Mouse (Mus musculus) liver, embryonic 13.5 days (tissue): Measurements from ENCODE around the gene Gm2431. TPM values are rescaled to one million over a fixed set of nuclear protein-coding genes. Genes with fewer than 3 reads are reported as not detected.

Experiments
- polyA plus RNA-seq: library from polyadenylated mRNA; unstranded; fragments of >200 nt; fragmentation: Nextera tagmentation; extraction: Ambion mirVana; gene quantifications from 2 replicates; pipeline ENCODE4 v1.2.1, GENCODE M21; 2015

The Gm2431 gene
- polyA plus RNA-seq, 1 experiment from 2014 or later = not detected

Other genes starting within 250 kb of the Gm2431 start
- gene Mob2, start 197.3 kb downstream of the Gm2431 start, polyA plus RNA-seq = 62.5 and 64.3 TPM in 2 replicates
- gene Dusp8, start 162.5 kb downstream of the Gm2431 start, polyA plus RNA-seq = 4.4 and 4.6 TPM in 2 replicates
- not detected in 2 replicates for gene Gm45618, start 137.6 kb downstream of the Gm2431 start, polyA plus RNA-seq
- not detected in 2 replicates for gene Gm39115, start 122.3 kb downstream of the Gm2431 start, polyA plus RNA-seq
- not detected in 2 replicates for gene Gm45337, start 113.7 kb downstream of the Gm2431 start, polyA plus RNA-seq
- not detected in 2 replicates for gene Gm29735, start 101.2 kb downstream of the Gm2431 start, polyA plus RNA-seq
- not detected in 2 replicates for gene Gm4553, start 92.6 kb downstream of the Gm2431 start, polyA plus RNA-seq
- not detected in 2 replicates for gene Krtap5-2, start 82.3 kb downstream of the Gm2431 start, polyA plus RNA-seq
- not detected in 2 replicates for gene Gm10153, start 68.0 kb downstream of the Gm2431 start, polyA plus RNA-seq
- gene Krtap5-3, start 57.0 kb downstream of the Gm2431 start, polyA plus RNA-seq = not detected in 2 replicates
- gene Gm7579, start 46.5 kb downstream of the Gm2431 start, polyA plus RNA-seq = not detected in 2 replicates
- gene Krtap5-5, start 28.4 kb downstream of the Gm2431 start, polyA plus RNA-seq = not detected in 2 replicates
- gene Gm40460, start 17.3 kb downstream of the Gm2431 start, polyA plus RNA-seq = not detected in 2 replicates
- not detected in 2 replicates for gene Gm4559, start 16.0 kb upstream of the Gm2431 start, polyA plus RNA-seq
- gene Krtap5-1, start 38.8 kb upstream of the Gm2431 start, polyA plus RNA-seq = not detected in 2 replicates
- not detected in 2 replicates for gene Krtap5-4, start 45.2 kb upstream of the Gm2431 start, polyA plus RNA-seq
- gene Ifitm10, start 115.4 kb upstream of the Gm2431 start, polyA plus RNA-seq = 1.5 and 1.8 TPM in 2 replicates
- gene Gm49369, start 124.3 kb upstream of the Gm2431 start, polyA plus RNA-seq = 0.61 TPM in 1 of 2 replicates, not detected in the other
- gene Ctsd, start 129.7 kb upstream of the Gm2431 start, polyA plus RNA-seq = 297 and 306 TPM in 2 replicates
- gene Syt8, start 176.5 kb upstream of the Gm2431 start, polyA plus RNA-seq = not detected in 2 replicates
- gene Tnni2, start 183.5 kb upstream of the Gm2431 start, polyA plus RNA-seq = 3.4 and 4.3 TPM in 2 replicates
- gene Lsp1, start 202.5 kb upstream of the Gm2431 start, polyA plus RNA-seq = 14.2 and 15.5 TPM in 2 replicates
- gene Tnnt3, start 240.5 kb upstream of the Gm2431 start, polyA plus RNA-seq = 1.6 and 2.6 TPM in 2 replicates